ENCODE assay signal across 32 mouse cellular contexts in the genomic region with DNA sequence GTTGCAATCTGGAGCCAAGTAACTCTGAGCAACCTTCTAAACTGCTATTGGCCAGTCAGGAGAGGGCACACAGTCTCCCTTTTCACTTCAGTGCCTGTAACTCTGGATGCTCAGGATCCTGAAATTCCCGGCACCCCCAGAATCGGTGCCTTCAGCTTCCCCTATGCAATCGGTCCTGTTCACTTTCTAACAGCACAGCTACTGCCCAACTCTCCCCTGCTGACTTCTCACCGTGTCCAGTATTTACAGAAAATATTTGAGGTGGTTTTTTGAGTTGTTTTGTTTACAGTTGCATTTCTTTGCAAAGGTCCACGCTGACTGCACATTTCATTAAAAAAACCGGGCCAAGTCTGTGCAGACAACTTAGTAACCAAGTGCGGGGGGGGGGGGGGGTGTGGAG. TPM values are rescaled to one million over a fixed set of nuclear protein-coding genes. Genes with fewer than 3 reads are reported as not detected.
DNase-seq lines count a peak whose midpoint lies in the region; ATAC-seq and TF ChIP-seq lines count a peak whose summit lies in the region.
"Had no signal": no experiment of that assay in that cellular context is flagged by ENCODE, and none has a peak within 500 bp of the region (broad histone marks: within the 10 kb centered on the region; RNA-seq: fewer than 3 reads in every experiment).

No protein-coding gene starts in this region.

- H3K4me3 ChIP-seq in liver, embryonic 11.5 days (ENCODE audit: low read depth, low read length) = no peak overlapping the region
- no peak overlapping the region for H3K4me3 ChIP-seq in liver, embryonic 12.5 days
- H3K4me3 ChIP-seq in bone marrow, adult 2 months (replicated peaks; ENCODE audit: control insufficient read depth, low read depth, low read length) = peak overlapping the region; percentile 2
- no peak overlapping the region for H3K4me3 ChIP-seq in neural tube, embryonic 15.5 days (replicated peaks)
- H3K4me3 ChIP-seq: embryonic facial prominence, embryonic 10.5 days; embryonic facial prominence, embryonic 15.5 days; forebrain, embryonic 13.5 days; hindbrain, embryonic 13.5 days; layer of hippocampus, adult 2 months; limb, embryonic 10.5 days; limb, embryonic 15.5 days; neural tube, embryonic 12.5 days had no signal

- no peak for ATAC-seq in liver, embryonic 11.5 days (replicated peaks; ENCODE audit: low FRiP score)
- no peak for ATAC-seq in liver, embryonic 12.5 days
- no peak for ATAC-seq in neural tube, embryonic 15.5 days (ENCODE audit: low FRiP score)
- ATAC-seq: forebrain, embryonic 13.5 days; midbrain, embryonic 16.5 days; Patski had no signal

- no peaks in the 10 kb centered on the region for H3K36me3 ChIP-seq in liver, embryonic 11.5 days (ENCODE audit: control insufficient read depth, insufficient read depth, low read length)
- H3K36me3 ChIP-seq in liver, embryonic 12.5 days = no peaks in the 10 kb centered on the region
- H3K36me3 ChIP-seq in neural tube, embryonic 15.5 days = no peaks in the 10 kb centered on the region
- H3K36me3 ChIP-seq: embryonic facial prominence, embryonic 10.5 days; embryonic facial prominence, embryonic 15.5 days; hindbrain, embryonic 13.5 days; limb, embryonic 10.5 days; limb, embryonic 15.5 days; neural tube, embryonic 12.5 days had no signal

- no peak overlapping the region for H3K4me2 ChIP-seq in liver, embryonic 11.5 days
- no peak overlapping the region for H3K4me2 ChIP-seq in liver, embryonic 12.5 days
- peak overlapping the region; percentile 29; the same call in 1 of the 2 replicates for H3K4me2 ChIP-seq in neural tube, embryonic 15.5 days
- H3K4me2 ChIP-seq: embryonic facial prominence, embryonic 15.5 days; forebrain, embryonic 13.5 days; heart, embryonic 11.5 days; hindbrain, embryonic 13.5 days; limb, embryonic 15.5 days; midbrain, embryonic 11.5 days; neural tube, embryonic 12.5 days had no signal

- no peak overlapping the region for H3K27ac ChIP-seq in liver, embryonic 11.5 days (ENCODE audit: low read depth, low read length)
- no peak overlapping the region for H3K27ac ChIP-seq in liver, embryonic 12.5 days
- H3K27ac ChIP-seq in bone marrow, adult 2 months (ENCODE audit: control insufficient read depth, insufficient read depth, low read depth, low read length, poor library complexity) = no peak overlapping the region
- no peak overlapping the region for H3K27ac ChIP-seq in neural tube, embryonic 15.5 days (replicated peaks)
- H3K27ac ChIP-seq: embryonic facial prominence, embryonic 10.5 days; embryonic facial prominence, embryonic 15.5 days; forebrain, embryonic 13.5 days; hindbrain, embryonic 13.5 days; limb, embryonic 10.5 days; limb, embryonic 15.5 days; neural tube, embryonic 12.5 days had no signal

- no peak overlapping the region for H3K9ac ChIP-seq in liver, embryonic 11.5 days (ENCODE audit: low read depth, low read length)
- no peak overlapping the region for H3K9ac ChIP-seq in liver, embryonic 12.5 days
- no peak overlapping the region for H3K9ac ChIP-seq in neural tube, embryonic 15.5 days (replicated peaks)
- H3K9ac ChIP-seq: embryonic facial prominence, embryonic 15.5 days; forebrain, embryonic 13.5 days; hindbrain, embryonic 13.5 days; limb, embryonic 15.5 days; neural tube, embryonic 12.5 days had no signal

- H3K27me3 ChIP-seq in liver, embryonic 11.5 days (replicated peaks; ENCODE audit: control insufficient read depth, insufficient read depth, low read length) = no peaks in the 10 kb centered on the region
- peaks cover 31% of the 10 kb centered on the region for H3K27me3 ChIP-seq in liver, embryonic 12.5 days (replicated peaks)
- 0 out of 2 replicates have a peak, but pooled peaks cover 2% of the 10 kb centered on the region for H3K27me3 ChIP-seq in neural tube, embryonic 15.5 days (replicated peaks)
- H3K27me3 ChIP-seq: embryonic facial prominence, embryonic 15.5 days; forebrain, embryonic 13.5 days; limb, embryonic 15.5 days; Patski had no signal

- whole genome bisulfite sequencing in liver, embryonic 11.5 days = 86% methylated on average over 7 of the region's 7 CpGs
- 69% methylated on average over 6 of the region's 7 CpGs for WGBS in liver, embryonic 12.5 days (ENCODE audit: insufficient replicate concordance)
- WGBS in bone marrow, adult 2 months = 75% methylated on average over 7 of the region's 7 CpGs
- WGBS in neural tube, embryonic 15.5 days = 55% methylated on average over 6 of the region's 7 CpGs

- peak; percentile 85 for DNase-seq in heart, adult 11 months
- DNase-seq in heart, adult 9 months (ENCODE audit: low spot score in 2 of 2) = no peak
- DNase-seq in liver, embryonic 11.5 days (ENCODE audit: low spot score) = peak; percentile 7
- no peak for DNase-seq in urinary bladder, postnatal 4 days (ENCODE audit: low spot score in 2 of 2)
- no peak for DNase-seq in yolk sac, embryonic 10.5 days (ENCODE audit: low spot score)
- DNase-seq: adrenal gland, postnatal 25 days; cerebellum, adult 8-10 months; cerebellum, postnatal 25 days; gastrocnemius, postnatal 10 days; heart, postnatal 4 days; kidney, adult 18-20 months; kidney, postnatal 36 days; lung, postnatal 36 days; thymus, postnatal 14 days had no signal

- TF ChIP-seq CTCF in bone marrow, adult 2 months (IDR thresholded peaks at IDR 0.05; ENCODE audit: control insufficient read depth, insufficient read depth, low read length) = no peak

- no peaks in the 10 kb centered on the region for H3K9me3 ChIP-seq in liver, embryonic 11.5 days (ENCODE audit: control insufficient read depth, low read length)
- H3K9me3 ChIP-seq in liver, embryonic 12.5 days (replicated peaks) = no peaks in the 10 kb centered on the region
- H3K9me3 ChIP-seq in neural tube, embryonic 15.5 days (replicated peaks) = no peaks in the 10 kb centered on the region
- H3K9me3 ChIP-seq: embryonic facial prominence, embryonic 10.5 days; embryonic facial prominence, embryonic 15.5 days; forebrain, embryonic 13.5 days; hindbrain, embryonic 13.5 days; limb, embryonic 10.5 days; limb, embryonic 15.5 days; neural tube, embryonic 12.5 days had no signal

- no peak for TF ChIP-seq POLR2A in bone marrow, adult 2 months (IDR thresholded peaks at IDR 0.05; ENCODE audit: borderline replicate concordance, control insufficient read depth, low read depth, low read length)

- no peaks in the 10 kb centered on the region for H3K4me1 ChIP-seq in liver, embryonic 11.5 days (replicated peaks; ENCODE audit: control insufficient read depth, insufficient read depth, low read length)
- 0 out of 2 replicates have a peak, but pooled peaks cover 9% of the 10 kb centered on the region for H3K4me1 ChIP-seq in liver, embryonic 12.5 days
- peaks cover 1% of the 10 kb centered on the region; the same call in 1 of the 2 replicates for H3K4me1 ChIP-seq in bone marrow, adult 2 months (ENCODE audit: control insufficient read depth, insufficient read depth, low read length)
- peaks cover 10% of the 10 kb centered on the region for H3K4me1 ChIP-seq in neural tube, embryonic 15.5 days
- H3K4me1 ChIP-seq: forebrain, embryonic 13.5 days; hindbrain, embryonic 13.5 days; neural tube, embryonic 12.5 days had no signal

RNA-seq across cellular contexts. Expression of a gene that starts 2.7 kb away (rescaled TPM):
- polyA plus RNA-seq in liver, embryonic 11.5 days (2014; fragmentation: Nextera tagmentation; extraction: Ambion mirVana) = 0.26 and 0.31 TPM in 2 replicates
- polyA plus RNA-seq in liver, embryonic 12.5 days (2016; fragmentation: Nextera tagmentation; extraction: Ambion mirVana) = 0.37 and 0.45 TPM in 2 replicates
- polyA plus RNA-seq in bone marrow, adult 2 months (2011; ENCODE audit: insufficient read depth, insufficient read length, low replicate concordance, missing spikeins) = 15.9 and 32.9 TPM in 2 replicates
- 1.0 and 3.7 TPM in 2 replicates for polyA plus RNA-seq in neural tube, embryonic 15.5 days (2015; fragmentation: Nextera tagmentation; extraction: Ambion mirVana)

RNA-seq across cellular contexts. Expression of a gene that starts 37.4 kb away (rescaled TPM):
- 0.09 TPM in 1 of 2 replicates, not detected in the other for polyA plus RNA-seq in liver, embryonic 11.5 days (2014; fragmentation: Nextera tagmentation; extraction: Ambion mirVana)
- 0.06 TPM in 1 of 2 replicates, not detected in the other for polyA plus RNA-seq in liver, embryonic 12.5 days (2016; fragmentation: Nextera tagmentation; extraction: Ambion mirVana)
- polyA plus RNA-seq in bone marrow, adult 2 months (2011; ENCODE audit: insufficient read depth, insufficient read length, low replicate concordance, missing spikeins) = 5.5 and 9.1 TPM in 2 replicates
- polyA plus RNA-seq in neural tube, embryonic 15.5 days (2015; fragmentation: Nextera tagmentation; extraction: Ambion mirVana) = 0.23 and 0.38 TPM in 2 replicates
- polyA plus RNA-seq: embryonic facial prominence, embryonic 10.5 days; heart, embryonic 11.5 days; hindbrain, embryonic 13.5 days; limb, embryonic 10.5 days; limb, embryonic 15.5 days; liver, embryonic 16.5 days; lung, embryonic 16.5 days; midbrain, embryonic 11.5 days; stomach, embryonic 16.5 days had no signal

Comparison
In these comparisons a context has a peak if more than half of its experiments do, and no peak if none do; other contexts are left out.
1. DNase-seq: peak in heart, adult 11 months (single experiment) and liver, embryonic 11.5 days (single experiment); none in heart, adult 9 months (0 of 2), urinary bladder, postnatal 4 days (0 of 2) and yolk sac, embryonic 10.5 days (single experiment).